8 mouse cellular contexts compared by ENCODE assay signal in genomic region chr13:63572453-63573255, GRCm38 (mm10). TPM values are rescaled to one million over a fixed set of nuclear protein-coding genes. Genes with fewer than 3 reads are reported as not detected.
DNase-seq lines count a peak whose midpoint lies in the region; ATAC-seq lines count a peak whose summit lies in the region.

No protein-coding gene starts in this region.

- 0 out of 2 replicates have a peak, but pooled peaks have one; percentile 33 for ATAC-seq in kidney, embryonic 14.5 days (ENCODE audit: low FRiP score, low TSS enrichment)
- ATAC-seq in forebrain, embryonic 16.5 days: peak; percentile 53

- no peak for DNase-seq in kidney, postnatal 25 days
- peak; percentile 56 for DNase-seq in cerebellum, adult 11-12 months
- peak; percentile 60 for DNase-seq in kidney, postnatal 10 days
- DNase-seq in lung, postnatal 10 days: peak; percentile 53
- DNase-seq in right cerebral cortex, postnatal 25 days: peak; percentile 69
- no peak for DNase-seq in urinary bladder, adult 18-20 months (ENCODE audit: low spot score in 2 of 2)

- peak overlapping the region; percentile 78 for H3K9ac ChIP-seq in kidney, embryonic 14.5 days (ENCODE audit: low read depth, low read length)
- peak overlapping the region; percentile 70 for H3K9ac ChIP-seq in forebrain, embryonic 16.5 days (replicated peaks; ENCODE audit: low read depth, low read length)

- H3K4me3 ChIP-seq in kidney, embryonic 14.5 days (ENCODE audit: low read length): peak overlapping the region; percentile 70
- H3K4me3 ChIP-seq in forebrain, embryonic 16.5 days (replicated peaks; ENCODE audit: low read length): peak overlapping the region; percentile 76

- no peaks in the 10 kb centered on the region for H3K9me3 ChIP-seq in kidney, embryonic 14.5 days (ENCODE audit: control insufficient read depth, low read length)
- H3K9me3 ChIP-seq in forebrain, embryonic 16.5 days (ENCODE audit: control insufficient read depth, low read length): no peaks in the 10 kb centered on the region

- WGBS in kidney, embryonic 14.5 days: under 1% methylated on average over 67 of the region's 67 CpGs
- WGBS in forebrain, embryonic 16.5 days: 0% methylated on average over 66 of the region's 67 CpGs

- peaks cover 20% of the 10 kb centered on the region for H3K4me1 ChIP-seq in kidney, embryonic 14.5 days (ENCODE audit: control insufficient read depth, insufficient read depth, low read length)
- H3K4me1 ChIP-seq in forebrain, embryonic 16.5 days (replicated peaks; ENCODE audit: control insufficient read depth, insufficient read depth, low read length): peaks cover 32% of the 10 kb centered on the region

- H3K4me2 ChIP-seq in kidney, embryonic 14.5 days (replicated peaks; ENCODE audit: low read depth, low read length): peak overlapping the region; percentile 100
- peak overlapping the region; percentile 98 for H3K4me2 ChIP-seq in forebrain, embryonic 16.5 days (ENCODE audit: low read length)

- no peaks in the 10 kb centered on the region for H3K36me3 ChIP-seq in kidney, embryonic 14.5 days (ENCODE audit: control insufficient read depth, insufficient read depth, low read length)
- H3K36me3 ChIP-seq in forebrain, embryonic 16.5 days (ENCODE audit: control insufficient read depth, insufficient read depth): no peaks in the 10 kb centered on the region

- peaks cover 21% of the 10 kb centered on the region for H3K27me3 ChIP-seq in kidney, embryonic 14.5 days (ENCODE audit: control insufficient read depth, insufficient read depth, low read length)
- H3K27me3 ChIP-seq in forebrain, embryonic 16.5 days (replicated peaks; ENCODE audit: control insufficient read depth, insufficient read depth, low read length): peaks cover 43% of the 10 kb centered on the region

- peak overlapping the region; percentile 57 for H3K27ac ChIP-seq in kidney, embryonic 14.5 days (ENCODE audit: low read depth, low read length)
- peak overlapping the region; percentile 17 for H3K27ac ChIP-seq in forebrain, embryonic 16.5 days (ENCODE audit: low read length)

RNA-seq across cellular contexts. Expression of gene Ptch1, which starts 0.7 kb away (rescaled TPM):
- polyA plus RNA-seq in kidney, embryonic 14.5 days (2014; fragmentation: Nextera tagmentation; extraction: Ambion mirVana): 17.9 and 28.2 TPM in 2 replicates
- polyA plus RNA-seq in forebrain, embryonic 16.5 days (2015; fragmentation: Nextera tagmentation; extraction: Ambion mirVana): 8.0 and 11.2 TPM in 2 replicates

Comparison
In these comparisons a context has a peak if more than half of its experiments do, and no peak if none do; other contexts are left out.
1. DNase-seq: peak in cerebellum, adult 11-12 months (single experiment), kidney, postnatal 10 days (single experiment), lung, postnatal 10 days (single experiment) and right cerebral cortex, postnatal 25 days (single experiment); none in kidney, postnatal 25 days (0 of 2) and urinary bladder, adult 18-20 months (0 of 2).